Mouse (Mus musculus) forebrain, embryonic 12.5 days (tissue): ENCODE measurements around the gene Mcoln3. TPM values are rescaled to one million over a fixed set of nuclear protein-coding genes. Genes with fewer than 3 reads are reported as not detected.

Experiments
- ATAC-seq: fragments of 200-750 bp; cut with Nextera tagmentation; 2 replicates; pipeline ENCODE4 v1.8.0; 2017; ENCODE audit warnings: moderate TSS enrichment; ENCODE audit not compliant: low FRiP score
- H3K27ac ChIP-seq: fragments of 300-500 bp; sonication (generic); 2 replicates; pipeline ENCODE4 v1.5.1; 2016; ENCODE audit warnings: mild to moderate bottlenecking
- H3K27me3 ChIP-seq: fragments of 300-500 bp; sonication (generic); 2 replicates; pipeline ENCODE4 v1.6.1; 2016; ENCODE audit warnings: mild to moderate bottlenecking
- H3K36me3 ChIP-seq: fragments of 300-500 bp; sonication (generic); replicated peaks from 2 replicates; pipeline ENCODE4 v1.6.1; 2016; ENCODE audit warnings: mild to moderate bottlenecking
- H3K4me1 ChIP-seq: fragments of 300-500 bp; sonication (generic); 2 replicates; pipeline ENCODE4 v1.6.1; 2016
- H3K4me2 ChIP-seq: fragments of 300-500 bp; sonication (generic); 2 replicates; pipeline ENCODE4 v1.6.1; 2016; ENCODE audit warnings: mild to moderate bottlenecking, moderate library complexity
- H3K4me3 ChIP-seq: fragments of 300-500 bp; sonication (generic); replicated peaks from 2 replicates; pipeline ENCODE4 v1.5.1; 2016; ENCODE audit warnings: mild to moderate bottlenecking
- H3K9ac ChIP-seq: fragments of 300-500 bp; sonication (generic); 2 replicates; pipeline ENCODE4 v1.6.1; 2016; ENCODE audit warnings: mild to moderate bottlenecking
- H3K9me3 ChIP-seq: fragments of 300-500 bp; sonication (generic); 2 replicates; pipeline ENCODE4 v1.6.1; 2016
- WGBS: fragments of 180-500 bp; shearing (Covaris S2); methylation state at CpG from one replicate; pipeline ENCODE4 v1.1.7; 2016; 5-methylcytosine and 5-hydroxymethylcytosine counted together
- polyA plus RNA-seq: library from polyadenylated mRNA; unstranded; fragments of >200 nt; fragmentation: Nextera tagmentation; extraction: Ambion mirVana; gene quantifications from 2 replicates; pipeline ENCODE4 v1.2.1, GENCODE M21; 2016

Gene Mcoln3
- polyA plus RNA-seq, 1 experiment from 2014 or later, result 1.9 TPM

DNA sequence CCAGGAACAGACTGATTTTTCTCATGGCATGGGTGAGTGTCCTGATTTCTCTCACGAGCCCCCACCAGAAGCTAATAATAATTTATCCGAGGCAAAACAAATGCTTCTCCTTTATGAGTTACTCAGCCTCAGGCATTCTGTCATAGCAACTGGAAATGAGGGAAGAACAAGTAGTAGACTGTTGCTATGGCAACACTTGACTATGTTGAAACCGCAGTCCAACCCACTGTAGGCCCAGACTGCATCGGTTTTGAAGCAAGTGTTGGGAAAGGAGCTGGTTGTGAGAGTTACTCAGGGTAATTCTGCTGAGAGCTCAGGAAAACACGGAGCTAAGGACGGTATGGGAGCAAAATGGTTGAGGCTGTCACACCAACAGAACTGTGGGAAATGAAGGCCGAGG lies 25.3 kb downstream of the Mcoln3 start:
- H3K9ac ChIP-seq, result no peak overlapping the region
- ATAC-seq, result no peak
- H3K4me2 ChIP-seq, result no peak overlapping the region
- WGBS, result 88% methylated on average over 7 of the region's 7 CpGs
- no peak overlapping the region for H3K4me3 ChIP-seq
- H3K9me3 ChIP-seq, result no peaks in the 10 kb centered on the region
- H3K27me3 ChIP-seq, result no peaks in the 10 kb centered on the region
- H3K4me1 ChIP-seq, result no peaks in the 10 kb centered on the region
- no peaks in the 10 kb centered on the region for H3K36me3 ChIP-seq
- H3K27ac ChIP-seq, result no peak overlapping the region

DNA sequence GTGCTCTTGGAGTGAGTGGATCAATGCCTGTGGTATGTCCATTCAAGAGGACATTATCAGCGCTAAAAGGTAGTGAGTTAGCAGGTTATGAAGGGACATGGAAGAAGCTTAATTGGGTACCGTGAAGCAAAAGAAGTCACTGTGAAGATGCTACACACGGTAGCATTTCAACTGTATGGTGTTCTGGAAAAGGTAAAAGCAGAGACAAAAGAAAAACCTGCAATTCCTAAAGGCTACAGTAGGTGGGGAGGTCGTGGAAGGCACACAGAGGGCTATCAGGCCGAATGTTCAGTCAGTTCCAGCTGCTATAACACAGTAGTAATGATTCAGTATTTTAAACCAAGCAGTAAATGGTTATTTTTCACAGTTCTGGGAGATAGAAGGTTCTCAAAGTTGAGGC lies 28.3 kb downstream of the Mcoln3 start:
- H3K9ac ChIP-seq, result no peak overlapping the region
- no peak for ATAC-seq

GRCm38 (mm10) chr3:146146131-146146530 lies 28.9 kb downstream of the Mcoln3 start:
- ATAC-seq, result no peak
- H3K27me3 ChIP-seq, result peaks cover 24% of the 10 kb centered on the region
- WGBS, result 75% methylated on average over 5 of the region's 5 CpGs

More for the DNA sequence above, 28.3 kb downstream of the Mcoln3 start:
- H3K36me3 ChIP-seq, result no peaks in the 10 kb centered on the region
- WGBS, result 59% methylated on average over 5 of the region's 5 CpGs
- H3K27me3 ChIP-seq, result peaks cover 17% of the 10 kb centered on the region
- no peak overlapping the region for H3K4me3 ChIP-seq
- H3K9me3 ChIP-seq, result no peaks in the 10 kb centered on the region
- H3K27ac ChIP-seq, result no peak overlapping the region
- H3K4me2 ChIP-seq, result no peak overlapping the region
- H3K4me1 ChIP-seq, result peaks cover 11% of the 10 kb centered on the region

GRCm38 (mm10) chr3:146149156-146150057 lies 32.2 kb downstream of the Mcoln3 start, which contains the start of gene Mcoln2:
Mcoln2 (plus strand) TSS chr3:146149833.
- peak within 1 kb of the TSS; percentile 49 for H3K9ac ChIP-seq
- H3K27ac ChIP-seq, result no peak within 1 kb of the TSS
- H3K4me1 ChIP-seq, result peaks cover 18% of the 10 kb centered on the region
- 0 out of 2 replicates have a peak, but pooled peaks have one; percentile 49 for ATAC-seq
- H3K4me2 ChIP-seq, result peak within 1 kb of the TSS; percentile 87
- H3K4me3 ChIP-seq, result peak within 1 kb of the TSS; percentile 45
- no peaks in the 10 kb centered on the region for H3K9me3 ChIP-seq
- WGBS, result 17% methylated on average over 28 of the region's 34 CpGs
- no peaks in the 10 kb centered on the region for H3K36me3 ChIP-seq
- H3K27me3 ChIP-seq, result peaks cover 38% of the 10 kb centered on the region

More at GRCm38 (mm10) chr3:146146131-146146530, 28.9 kb downstream of the Mcoln3 start:
- no peak overlapping the region for H3K4me3 ChIP-seq
- H3K4me1 ChIP-seq, result peaks cover 14% of the 10 kb centered on the region
- H3K4me2 ChIP-seq, result no peak overlapping the region
- H3K27ac ChIP-seq, result no peak overlapping the region
- no peak overlapping the region for H3K9ac ChIP-seq
- H3K9me3 ChIP-seq, result no peaks in the 10 kb centered on the region
- H3K36me3 ChIP-seq, result no peaks in the 10 kb centered on the region

DNA sequence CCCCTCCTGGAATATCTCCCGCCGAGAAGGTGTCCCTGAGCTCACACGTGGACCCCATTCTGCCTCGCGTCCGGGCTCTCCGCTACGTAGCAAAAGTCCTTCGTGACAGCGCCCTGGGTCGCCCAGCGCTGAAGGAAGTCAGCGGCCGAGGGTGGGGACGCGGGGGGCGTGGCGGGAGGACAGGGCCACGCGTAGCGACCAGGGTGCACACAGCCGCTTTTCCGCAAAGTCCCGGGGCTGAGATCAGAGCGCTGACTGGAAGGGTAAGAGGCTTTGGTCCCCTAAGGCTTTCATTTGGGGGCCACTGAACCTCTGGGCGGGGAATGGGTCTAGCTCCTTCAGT lies 32.8 kb downstream of the Mcoln3 start:
- Histone ChIP-seq H3K9me3 (no peaks in the 10 kb centered on the region), H3K27me3 (peaks cover 38% of the 10 kb centered on the region), H3K36me3 (no peaks in the 10 kb centered on the region), H3K4me2 (peak overlapping the region; percentile 87), H3K9ac (peak overlapping the region; percentile 49), H3K4me3 (peak overlapping the region; percentile 45), H3K4me1 (peaks cover 18% of the 10 kb centered on the region), H3K27ac (no peak overlapping the region)
- WGBS, result under 1% methylated on average over 26 of the region's 26 CpGs
- 0 out of 2 replicates have a peak, but pooled peaks have one; percentile 27 for ATAC-seq

DNA sequence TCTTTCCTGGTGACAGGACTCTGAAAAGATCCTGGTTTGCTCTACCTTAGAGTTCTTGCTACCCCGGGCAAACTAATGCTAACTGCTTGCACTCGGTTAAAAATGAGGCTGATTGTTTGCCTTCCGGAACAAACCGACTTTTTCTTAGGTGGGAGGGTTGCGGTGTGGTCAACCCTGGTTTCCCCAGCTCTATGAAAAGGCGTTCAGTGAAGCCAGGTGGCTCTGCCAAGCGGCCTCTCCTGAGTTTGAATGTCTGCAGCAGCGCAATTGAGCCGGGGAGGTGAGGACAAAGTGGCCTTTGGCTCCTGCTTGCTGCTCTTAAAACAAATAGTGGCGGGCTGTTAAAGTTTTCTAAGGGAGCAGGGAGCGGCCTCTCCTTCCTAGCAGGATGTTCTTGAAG lies 33.3 kb downstream of the Mcoln3 start:
- Histone ChIP-seq H3K4me2 (peak overlapping the region; percentile 87), H3K27me3 (peaks cover 38% of the 10 kb centered on the region), H3K9me3 (no peaks in the 10 kb centered on the region), H3K9ac (peak overlapping the region; percentile 49; the same call in 1 of the 2 replicates), H3K4me3 (peak overlapping the region; percentile 45), H3K27ac (no peak overlapping the region), H3K36me3 (no peaks in the 10 kb centered on the region), H3K4me1 (peaks cover 18% of the 10 kb centered on the region)
- ATAC-seq, result no peak
- 30% methylated on average over 11 of the region's 11 CpGs for WGBS

DNA sequence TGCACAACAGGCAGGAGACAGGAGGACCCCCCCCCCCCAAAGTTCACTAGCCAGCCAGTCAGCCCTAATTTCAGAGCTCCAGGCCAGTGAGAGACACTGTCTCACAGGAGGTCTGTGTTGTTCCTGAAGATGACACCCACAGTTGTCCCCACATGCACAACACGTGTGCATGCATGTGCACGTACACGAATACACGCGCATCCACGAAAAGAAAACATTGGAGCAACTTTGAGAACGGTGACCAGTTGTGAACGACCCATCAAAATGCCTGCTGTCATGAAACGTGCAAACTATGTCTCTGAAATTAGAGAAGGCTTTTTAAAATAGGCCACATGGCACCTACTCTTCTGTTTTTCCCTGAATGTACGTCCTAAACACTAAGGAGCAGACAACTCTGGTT lies 34.1 kb downstream of the Mcoln3 start:
- H3K9me3 ChIP-seq, result no peaks in the 10 kb centered on the region
- H3K36me3 ChIP-seq, result no peaks in the 10 kb centered on the region
- no peak overlapping the region for H3K4me2 ChIP-seq
- WGBS, result 94% methylated on average over 10 of the region's 10 CpGs
- peaks cover 18% of the 10 kb centered on the region for H3K4me1 ChIP-seq
- H3K9ac ChIP-seq, result no peak overlapping the region
- H3K4me3 ChIP-seq, result no peak overlapping the region
- ATAC-seq, result no peak
- H3K27ac ChIP-seq, result no peak overlapping the region
- H3K27me3 ChIP-seq, result peaks cover 43% of the 10 kb centered on the region

DNA sequence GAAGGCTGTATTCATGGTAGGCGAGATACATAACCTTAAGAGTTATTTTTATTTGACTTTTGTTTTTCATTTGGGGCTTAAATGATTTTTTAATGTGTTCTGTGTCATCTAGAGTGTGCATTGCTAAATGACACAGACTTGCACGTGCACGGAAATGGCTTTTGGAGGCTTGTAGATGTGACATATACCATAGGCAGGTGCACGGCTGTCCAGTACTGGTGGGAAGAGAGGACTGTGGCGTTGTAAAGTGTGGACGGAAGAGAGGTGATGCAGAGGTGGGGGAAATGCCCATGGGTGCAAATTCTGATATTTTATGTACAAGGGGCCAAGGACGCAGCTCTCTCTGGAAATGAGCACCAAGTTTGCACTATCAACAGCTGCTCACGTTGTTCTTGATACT lies 34.5 kb downstream of the Mcoln3 start:
- Histone ChIP-seq H3K27ac (no peak overlapping the region), H3K27me3 (peaks cover 43% of the 10 kb centered on the region), H3K4me1 (peaks cover 18% of the 10 kb centered on the region), H3K9me3 (no peaks in the 10 kb centered on the region), H3K9ac (no peak overlapping the region), H3K4me2 (no peak overlapping the region), H3K36me3 (no peaks in the 10 kb centered on the region), H3K4me3 (no peak overlapping the region)
- ATAC-seq, result no peak
- 92% methylated on average over 8 of the region's 8 CpGs for WGBS

- Histone ChIP-seq H3K27ac (no peak overlapping the region), H3K27me3 (peaks cover 46% of the 10 kb centered on the region), H3K4me1 (peaks cover 18% of the 10 kb centered on the region), H3K36me3 (no peaks in the 10 kb centered on the region), H3K4me3 (no peak overlapping the region), H3K9ac (no peak overlapping the region), H3K9me3 (no peaks in the 10 kb centered on the region), H3K4me2 (no peak overlapping the region)
- no peak for ATAC-seq
- WGBS, result 88% methylated on average over 8 of the region's 8 CpGs
These were observed 35.1 kb downstream of the Mcoln3 start for GRCm38 (mm10) chr3:146152348-146152747.

DNA sequence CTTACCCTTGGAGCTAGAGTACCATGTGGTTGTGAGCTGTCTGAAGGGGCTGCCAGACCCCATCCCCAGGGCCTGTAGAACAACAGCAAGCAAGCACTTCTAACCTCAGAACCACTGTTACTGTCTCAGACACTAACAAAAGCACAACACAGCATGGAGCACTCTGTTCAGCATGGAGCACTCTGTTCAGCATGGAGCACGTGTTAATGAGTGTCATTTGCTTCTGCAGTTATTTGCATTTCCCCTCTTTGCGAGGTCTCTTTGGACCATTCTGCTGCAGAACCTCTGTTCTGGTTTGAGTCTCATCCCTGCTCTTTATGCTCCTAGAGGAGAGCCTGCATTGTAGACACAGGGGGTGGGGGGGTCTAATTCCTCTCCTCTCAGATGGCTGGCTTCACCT lies 35.7 kb downstream of the Mcoln3 start:
- ATAC-seq, result no peak

DNA sequence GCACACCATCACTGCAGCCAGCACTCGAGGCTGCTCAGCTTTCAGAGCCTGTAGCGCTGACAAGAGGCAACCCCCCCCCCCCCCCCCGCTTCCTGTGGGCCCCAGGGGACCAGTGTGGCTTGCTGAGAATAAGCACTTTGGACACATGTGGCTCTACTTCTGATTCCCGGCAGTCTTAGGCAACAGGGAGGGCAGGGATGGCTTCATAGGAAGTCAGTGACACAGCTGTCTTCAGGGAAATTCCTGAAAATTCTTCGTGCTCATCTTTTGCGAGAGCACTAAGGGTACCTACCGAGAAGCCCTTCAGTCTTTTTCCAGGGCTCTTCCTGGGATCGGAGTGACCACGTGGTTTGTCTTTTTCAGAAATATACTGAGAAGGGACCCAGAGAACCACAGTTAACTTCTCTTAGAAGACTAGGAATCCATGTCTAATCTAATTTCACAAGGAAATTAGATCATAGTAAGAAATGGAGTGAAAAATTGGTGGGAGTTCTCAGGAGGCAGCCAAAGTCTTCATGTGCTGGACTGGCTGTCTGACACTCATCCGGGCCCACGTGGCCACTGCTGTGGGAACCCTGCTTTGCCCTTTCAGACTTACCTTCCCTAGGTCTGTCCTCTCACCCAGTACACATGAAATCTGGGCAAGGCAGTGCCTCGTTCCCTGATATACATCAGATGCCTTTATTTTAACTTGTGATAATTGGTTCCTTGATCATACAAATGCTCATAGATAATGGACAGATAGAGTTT lies 36.8 kb downstream of the Mcoln3 start:
- Histone ChIP-seq H3K27me3 (peaks cover 43% of the 10 kb centered on the region), H3K4me1 (peaks cover 18% of the 10 kb centered on the region), H3K36me3 (no peaks in the 10 kb centered on the region), H3K27ac (no peak overlapping the region), H3K4me3 (no peak overlapping the region), H3K9me3 (no peaks in the 10 kb centered on the region), H3K9ac (no peak overlapping the region), H3K4me2 (no peak overlapping the region)
- no peak for ATAC-seq
- WGBS, result 41% methylated on average over 12 of the region's 12 CpGs

More for the DNA sequence above, 35.7 kb downstream of the Mcoln3 start:
- Histone ChIP-seq H3K4me2 (no peak overlapping the region), H3K9ac (no peak overlapping the region), H3K4me1 (peaks cover 18% of the 10 kb centered on the region), H3K9me3 (no peaks in the 10 kb centered on the region), H3K36me3 (no peaks in the 10 kb centered on the region), H3K27ac (no peak overlapping the region), H3K27me3 (peaks cover 46% of the 10 kb centered on the region), H3K4me3 (no peak overlapping the region)
- WGBS, result 66% methylated on average over 2 of the region's 2 CpGs
